Mouse (Mus musculus): ENCODE measurements around the gene Nr2c1.

- TF ChIP-seq POLR2A (IDR thresholded peaks at IDR 0.05; ENCODE audit: control insufficient read depth, low read depth, low read length) (no peak), CTCF (IDR thresholded peaks at IDR 0.05; ENCODE audit: control insufficient read depth, insufficient read depth, insufficient replicate concordance, low read depth, low read length) (no peak)
Measured at GRCm38 (mm10) chr10:94241346-94241745, 93.5 kb downstream of the Nr2c1 start.

Data from testis, adult 2 months (tissue).